Mouse (Mus musculus) bone marrow macrophage, adult 2 months (primary cell): Measurements from ENCODE around the gene Nlgn1. TPM values are rescaled to one million over a fixed set of nuclear protein-coding genes. Genes with fewer than 3 reads are reported as not detected.

ENCODE experiments used
- H3K27ac ChIP-seq: 2 replicates; pipeline ENCODE4 v1.5.1; 2012; ENCODE audit warnings: low read depth, low read length; ENCODE audit not compliant: insufficient read depth
- H3K4me1 ChIP-seq: 2 replicates; pipeline ENCODE4 v1.6.1; 2012; ENCODE audit warnings: low read length; ENCODE audit not compliant: control insufficient read depth, insufficient read depth
- H3K4me3 ChIP-seq: 2 replicates; pipeline ENCODE4 v1.5.1; 2012; ENCODE audit warnings: mild to moderate bottlenecking, low read length, moderate library complexity; ENCODE audit not compliant: insufficient read depth
- CTCF ChIP-seq: IDR thresholded peaks from 2 replicates; pipeline ENCODE4 v1.5.1; 2012; ENCODE audit warnings: low read depth, mild to moderate bottlenecking, low read length, moderate library complexity
- POLR2A ChIP-seq: IDR thresholded peaks from 2 replicates; pipeline ENCODE4 v1.6.1; 2012; ENCODE audit warnings: mild to moderate bottlenecking, low read depth, low read length, borderline replicate concordance
- polyA plus RNA-seq: library from polyadenylated mRNA; stranded (reverse); fragments of >200 nt; gene quantifications from 2 replicates; pipeline ENCODE4 v1.2.4, GENCODE M21; 2012; ENCODE audit not compliant: missing spikeins, insufficient read depth, insufficient read length

Nlgn1 gene
- polyA plus RNA-seq, 1 experiment, result not detected

DNA sequence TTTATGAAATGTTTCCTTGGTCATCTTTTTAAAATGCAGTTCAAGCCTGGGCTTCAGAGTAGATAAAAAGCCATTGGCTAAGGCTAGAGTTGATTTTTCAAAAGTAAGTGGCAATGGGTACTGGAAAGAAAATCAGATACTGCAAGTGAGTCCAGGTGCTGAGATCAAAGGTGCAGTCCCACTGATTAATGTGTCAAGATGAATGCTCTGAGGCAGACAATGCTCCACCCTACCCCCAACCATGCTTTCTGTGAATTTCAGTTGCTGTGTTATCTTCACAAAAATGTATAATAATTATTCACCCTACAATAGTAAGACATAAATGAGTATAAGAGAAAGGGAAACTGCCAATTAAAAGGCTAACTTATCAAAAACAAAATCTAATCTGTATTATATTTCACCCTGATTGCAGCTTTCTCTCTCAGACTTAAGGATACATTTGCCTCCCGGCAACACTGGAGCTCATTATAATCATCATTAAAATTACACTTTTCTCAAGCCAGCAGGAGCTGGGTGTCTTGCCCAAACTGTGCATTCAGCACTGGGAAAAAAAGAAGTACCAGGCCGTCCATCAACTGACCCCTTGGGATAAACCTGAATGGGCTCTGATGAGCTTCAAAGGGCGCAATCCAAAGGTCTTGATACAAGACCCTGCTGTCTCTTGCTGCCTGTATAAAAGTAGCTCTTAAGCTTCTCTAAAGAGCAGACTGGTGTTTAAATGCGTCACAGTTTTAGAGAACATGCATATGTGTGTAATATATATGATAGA is 320.8 kb downstream of the Nlgn1 start:
- no peak overlapping the region for H3K4me3 ChIP-seq
- no peak overlapping the region for H3K27ac ChIP-seq
- H3K4me1 ChIP-seq, result no peaks in the 10 kb centered on the region
- no peak for TF ChIP-seq POLR2A

DNA sequence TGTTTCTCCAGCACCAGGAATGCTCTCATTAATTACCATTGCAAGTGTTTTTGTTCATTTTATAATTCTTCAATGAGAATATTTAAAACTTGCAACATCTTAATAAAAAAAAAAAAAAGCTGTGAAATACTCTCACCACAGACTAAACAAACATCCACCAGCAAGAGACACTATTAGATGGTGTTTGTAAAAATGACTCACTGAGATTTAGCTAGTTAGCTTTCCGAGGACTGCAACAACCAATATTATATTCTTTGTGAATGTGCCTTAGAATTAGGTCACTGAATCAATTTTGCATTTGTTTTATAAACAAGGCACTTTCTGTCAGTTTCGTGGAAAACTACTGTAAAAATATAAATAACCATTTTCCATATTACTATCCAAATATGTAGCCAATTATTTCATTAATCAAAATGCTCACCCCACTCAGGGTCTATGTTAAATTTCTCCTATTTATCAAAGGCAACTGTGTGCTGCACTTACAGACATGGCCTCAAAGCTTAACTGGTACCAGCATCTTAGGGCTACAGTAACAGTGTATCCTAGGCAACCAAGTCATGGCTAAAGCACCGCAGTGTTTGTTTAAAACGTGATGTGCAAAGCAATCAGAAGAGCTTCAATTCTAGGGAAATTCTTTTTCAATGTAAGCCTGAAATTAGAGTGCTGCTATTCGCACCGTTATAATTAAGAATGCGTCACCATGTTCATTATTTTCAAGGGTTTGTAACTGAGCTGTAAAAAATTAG is 329.2 kb downstream of the Nlgn1 start:
- Histone ChIP-seq H3K4me1 (no peaks in the 10 kb centered on the region), H3K4me3 (no peak overlapping the region), H3K27ac (no peak overlapping the region)
- TF ChIP-seq CTCF, result no peak
- TF ChIP-seq POLR2A, result no peak

- Histone ChIP-seq H3K4me1 (no peaks in the 10 kb centered on the region), H3K27ac (no peak overlapping the region), H3K4me3 (no peak overlapping the region)
- no peak for TF ChIP-seq POLR2A
- no peak for TF ChIP-seq CTCF
Measured at GRCm38 (mm10) chr3:26002367-26002766, 329.9 kb downstream of the Nlgn1 start.

DNA sequence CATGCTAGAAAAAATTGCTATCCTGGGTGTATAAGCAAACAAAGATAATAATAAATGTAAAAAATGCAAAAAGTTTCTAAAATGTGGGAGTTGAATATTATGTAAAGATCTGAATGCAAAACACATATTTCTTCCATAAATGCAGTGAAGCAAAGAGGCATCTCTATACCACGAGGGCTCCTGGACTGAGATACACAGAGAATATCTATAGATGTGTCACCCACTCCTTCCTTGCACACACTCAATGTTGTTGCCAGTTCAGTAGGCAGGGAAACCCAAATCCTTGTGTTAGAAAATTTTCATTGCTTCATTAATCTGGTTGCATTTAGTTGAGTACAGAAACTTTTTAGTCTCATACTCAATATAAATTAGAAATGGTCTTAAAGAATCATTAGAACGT is 364.7 kb downstream of the Nlgn1 start:
- no peak overlapping the region for H3K4me3 ChIP-seq
- no peaks in the 10 kb centered on the region for H3K4me1 ChIP-seq
- H3K27ac ChIP-seq, result no peak overlapping the region
- no peak for TF ChIP-seq CTCF
- TF ChIP-seq POLR2A, result no peak

- TF ChIP-seq CTCF (no peak), POLR2A (no peak)
- Histone ChIP-seq H3K4me1 (no peaks in the 10 kb centered on the region), H3K27ac (no peak overlapping the region), H3K4me3 (no peak overlapping the region)
Measured at GRCm38 (mm10) chr3:25964237-25964636, 368.0 kb downstream of the Nlgn1 start.

DNA sequence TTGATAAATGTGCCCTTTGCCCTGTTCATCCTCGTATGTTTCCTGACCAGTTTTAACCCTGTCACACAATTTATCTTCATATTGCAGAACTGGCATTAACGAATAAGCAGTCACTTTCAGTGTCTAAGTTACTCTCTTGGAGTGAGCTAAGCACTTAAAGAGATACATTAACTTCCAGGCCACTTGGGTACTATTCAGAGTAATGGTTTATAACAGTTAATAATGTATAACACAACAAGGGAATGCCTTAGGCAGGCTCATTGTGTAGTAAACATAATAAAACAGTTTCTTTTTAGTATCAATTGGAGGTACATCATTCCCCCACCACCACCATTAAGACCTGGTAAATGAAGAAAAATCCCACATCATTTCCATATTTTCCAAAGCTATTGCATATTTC is 368.7 kb downstream of the Nlgn1 start:
- no peak overlapping the region for H3K27ac ChIP-seq

GRCm38 (mm10) chr3:25916535-25916934 is 415.7 kb downstream of the Nlgn1 start:
- H3K27ac ChIP-seq, result no peak overlapping the region
- H3K4me1 ChIP-seq, result no peaks in the 10 kb centered on the region
- H3K4me3 ChIP-seq, result no peak overlapping the region
- TF ChIP-seq CTCF, result no peak
- no peak for TF ChIP-seq POLR2A

More for the DNA sequence above, 368.7 kb downstream of the Nlgn1 start:
- Histone ChIP-seq H3K4me3 (no peak overlapping the region), H3K4me1 (no peaks in the 10 kb centered on the region)
- TF ChIP-seq POLR2A (no peak), CTCF (no peak)

DNA sequence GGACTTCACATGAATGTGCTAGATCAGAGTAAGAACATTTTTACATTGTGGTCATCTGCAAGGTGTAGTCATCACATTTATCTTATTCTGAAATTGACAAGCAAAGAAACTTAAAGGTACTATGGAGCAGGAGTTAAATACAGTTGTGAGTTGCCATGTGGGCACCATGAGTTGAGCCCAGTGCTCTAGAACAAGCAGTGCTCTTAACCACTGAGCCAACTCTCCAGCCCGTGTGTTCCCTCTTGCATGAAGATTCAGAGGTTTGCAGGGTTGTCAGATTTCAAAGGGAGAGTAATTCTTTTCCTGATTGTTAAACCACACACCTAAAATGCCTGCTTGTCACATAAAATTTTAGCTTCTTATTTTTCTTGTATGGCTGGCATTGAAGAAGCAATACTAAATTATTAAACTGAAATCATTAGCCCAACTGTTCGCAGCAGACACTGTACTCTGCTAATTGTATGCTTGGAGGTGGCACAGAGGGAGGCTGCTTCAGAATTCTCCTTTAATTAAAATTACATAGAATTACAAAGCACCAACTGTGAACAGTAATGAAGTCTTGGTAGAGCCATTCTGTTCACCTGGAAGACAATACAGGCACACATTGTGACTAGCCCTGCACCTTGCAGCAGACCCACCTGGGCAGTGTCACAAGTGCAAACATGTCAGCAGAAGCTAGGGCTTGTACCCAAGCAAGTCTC is 417.7 kb downstream of the Nlgn1 start:
- Histone ChIP-seq H3K4me1 (no peaks in the 10 kb centered on the region), H3K4me3 (no peak overlapping the region), H3K27ac (no peak overlapping the region)
- no peak for TF ChIP-seq POLR2A
- TF ChIP-seq CTCF, result no peak

GRCm38 (mm10) chr3:25903140-25903809 is 429.0 kb downstream of the Nlgn1 start:
- Histone ChIP-seq H3K4me3 (no peak overlapping the region), H3K4me1 (no peaks in the 10 kb centered on the region), H3K27ac (no peak overlapping the region)
- TF ChIP-seq CTCF, result no peak
- no peak for TF ChIP-seq POLR2A
